Mouse (Mus musculus) CD4-positive, CD25-positive, alpha-beta regulatory T cell, adult 2 months (primary cell): ENCODE measurements around the gene Rad51b.
A peak's percentile ranks its signal among the peaks of the same experiment; 100 is the strongest.

Experiments
- DNase-seq: peaks from one replicate; pipeline ENCODE4 v3.0.0-alpha.2; 2012; ENCODE audit warnings: low read depth, low spot score

The Rad51b gene

GRCm38 (mm10) chr12:79729926-79730506 lies 432.9 kb downstream of the Rad51b start:
- no peak for DNase-seq

- DNase-seq: no peak
Measured at GRCm38 (mm10) chr12:79731905-79732304, 434.8 kb downstream of the Rad51b start.

- no peak for DNase-seq
Measured at GRCm38 (mm10) chr12:79732355-79733115, 435.5 kb downstream of the Rad51b start.

- DNase-seq: no peak
Measured at GRCm38 (mm10) chr12:79735341-79735785, 438.3 kb downstream of the Rad51b start.

- no peak for DNase-seq
Measured at GRCm38 (mm10) chr12:79735882-79736281, 438.8 kb downstream of the Rad51b start.

GRCm38 (mm10) chr12:79738700-79739099 lies 441.6 kb downstream of the Rad51b start:
- no peak for DNase-seq

- DNase-seq: no peak
Measured at GRCm38 (mm10) chr12:79739918-79740639, 443.0 kb downstream of the Rad51b start.

GRCm38 (mm10) chr12:79742211-79742610 lies 445.1 kb downstream of the Rad51b start:
- DNase-seq: no peak

- DNase-seq: no peak
Measured at GRCm38 (mm10) chr12:79744131-79744530, 447.0 kb downstream of the Rad51b start.

GRCm38 (mm10) chr12:79745225-79745624 lies 448.1 kb downstream of the Rad51b start:
- DNase-seq: peak; percentile 47

- no peak for DNase-seq
Measured at GRCm38 (mm10) chr12:79745845-79746510, 448.9 kb downstream of the Rad51b start.

- DNase-seq: no peak
Measured at GRCm38 (mm10) chr12:79747541-79747940, 450.5 kb downstream of the Rad51b start.

GRCm38 (mm10) chr12:79748862-79749261 lies 451.8 kb downstream of the Rad51b start:
- no peak for DNase-seq

- DNase-seq: no peak
Measured at GRCm38 (mm10) chr12:79750253-79751125, 453.4 kb downstream of the Rad51b start.

- DNase-seq: peak; percentile 84
Measured at GRCm38 (mm10) chr12:79751781-79752180, 454.7 kb downstream of the Rad51b start.

GRCm38 (mm10) chr12:79752189-79752588 lies 455.1 kb downstream of the Rad51b start:
- no peak for DNase-seq

GRCm38 (mm10) chr12:79755617-79756016 lies 458.5 kb downstream of the Rad51b start:
- no peak for DNase-seq

- no peak for DNase-seq
Measured at GRCm38 (mm10) chr12:79756352-79756751, 459.3 kb downstream of the Rad51b start.

- no peak for DNase-seq
Measured at GRCm38 (mm10) chr12:79757775-79758174, 460.7 kb downstream of the Rad51b start.

GRCm38 (mm10) chr12:79759180-79759902 lies 462.3 kb downstream of the Rad51b start:
- DNase-seq: peak; percentile 44
